Mouse (Mus musculus) heart, adult 2 months (tissue): ENCODE measurements around the gene Mettl5. TPM values are rescaled to one million over a fixed set of nuclear protein-coding genes. Genes with fewer than 3 reads are reported as not detected.

Experiments used
- DNase-seq, 2 experiments: peaks; one replicate each; pipeline ENCODE4 v3.0.0; 2021
- H3K27ac ChIP-seq: fragments of 200-600 bp; 2 replicates; pipeline ENCODE4 v1.8.1; 2022
- H3K27me3 ChIP-seq: fragments of 200-500 bp; 2 replicates; pipeline ENCODE4 v1.6.1; 2012; ENCODE audit warnings: mild to moderate bottlenecking, low read length, inconsistent platforms, mixed read lengths; ENCODE audit not compliant: control insufficient read depth, insufficient read depth
- H3K36me3 ChIP-seq: fragments of 200-500 bp; 2 replicates; pipeline ENCODE4 v1.6.1; 2012; ENCODE audit warnings: low read length, inconsistent platforms; ENCODE audit not compliant: control insufficient read depth, insufficient read depth
- H3K4me1 ChIP-seq: fragments of 200-500 bp; 2 replicates; pipeline ENCODE4 v1.6.1; 2011; ENCODE audit warnings: low read length; ENCODE audit not compliant: control insufficient read depth, insufficient read depth
- H3K4me3 ChIP-seq: fragments of 200-600 bp; 2 replicates; pipeline ENCODE4 v1.8.1; 2022
- H3K79me2 ChIP-seq: fragments of 200-500 bp; replicated peaks from 2 replicates; pipeline ENCODE4 v1.6.1; 2012; ENCODE audit warnings: mild to moderate bottlenecking, inconsistent platforms, low read length, moderate library complexity, mixed read lengths; ENCODE audit not compliant: control insufficient read depth, insufficient read depth
- H3K9ac ChIP-seq: fragments of 200-500 bp; 2 replicates; pipeline ENCODE4 v1.6.1; 2012; ENCODE audit warnings: low read depth, mild to moderate bottlenecking, control low read depth, inconsistent platforms, low read length, mixed read lengths
- CTCF ChIP-seq: fragments of 200-600 bp; IDR thresholded peaks from 2 replicates; pipeline ENCODE4 v1.8.1; 2022; ENCODE audit warnings: antibody characterized with exemption, mild to moderate bottlenecking, moderate library complexity
- EP300 ChIP-seq: fragments of 200-500 bp; IDR thresholded peaks from 2 replicates; pipeline ENCODE4 v1.6.1; 2011; ENCODE audit warnings: low read depth, low read length, control low read depth; ENCODE audit not compliant: insufficient read depth
- POLR2A ChIP-seq: fragments of 200-500 bp; IDR thresholded peaks from 2 replicates; pipeline ENCODE4 v1.6.1; 2011; ENCODE audit warnings: mild to moderate bottlenecking, low read depth, low read length, control low read depth; ENCODE audit not compliant: insufficient read depth
- WGBS: fragments of 180-500 bp; shearing (Covaris S2); methylation state at CpG from one replicate; pipeline ENCODE4 v1.1.7; 2018; 5-methylcytosine and 5-hydroxymethylcytosine counted together
- intact Hi-C: fragments of 180-260 bp; cut with DNase I; formaldehyde crosslinking; loops from one replicate; pipeline ENCODE4 v1.15.1; 2025
- polyA plus RNA-seq: library from polyadenylated mRNA; depleted of rRNA; stranded (reverse); fragments of >200 nt; gene quantifications from 2 replicates; pipeline ENCODE4 v1.2.3, GENCODE M21; 2012
- total RNA-seq, 2 experiments: library from RNA; stranded (reverse); gene quantifications; 2 replicates each; pipeline ENCODE4 v1.2.3; 2021

Gene Mettl5
- total and polyA plus RNA-seq, 3 experiments, result 7.2 to 24.9 (median 20.4) TPM

DNA sequence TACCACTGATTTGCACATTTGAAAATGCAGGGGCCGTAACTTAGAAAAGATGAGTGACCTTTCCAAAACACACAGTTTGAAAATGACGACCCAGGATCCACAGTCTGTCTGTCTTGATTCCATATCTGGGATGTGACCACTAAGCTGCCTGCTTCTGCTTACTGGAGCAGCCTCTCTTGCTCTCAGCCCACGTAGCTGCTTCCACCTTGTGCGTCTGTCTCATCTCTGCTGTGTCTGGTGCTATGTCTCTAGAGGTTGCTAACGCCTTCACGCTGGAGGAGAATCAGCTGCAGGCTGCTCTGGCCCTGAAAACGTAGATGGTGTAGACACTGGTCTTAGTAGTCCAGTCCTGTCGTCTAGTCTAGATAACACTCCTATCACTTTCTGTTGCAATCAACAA lies 55.3 kb downstream of the Mettl5 start:
- intact Hi-C loops, result no loop called here

GRCm38 (mm10) chr2:69829680-69830079 lies 55.7 kb downstream of the Mettl5 start:
- Histone ChIP-seq H3K4me1 (no peaks in the 10 kb centered on the region), H3K4me3 (no peak overlapping the region), H3K27ac (no peak overlapping the region), H3K27me3 (no peaks in the 10 kb centered on the region), H3K79me2 (no peaks in the 10 kb centered on the region), H3K36me3 (no peaks in the 10 kb centered on the region), H3K9ac (no peak overlapping the region)
- TF ChIP-seq POLR2A, result no peak
- TF ChIP-seq EP300, result no peak
- WGBS, result 68% methylated on average over 2 of the region's 2 CpGs
- no peak for DNase-seq
- intact Hi-C loops, result no loop called here

More for the DNA sequence above, 55.3 kb downstream of the Mettl5 start:
- Histone ChIP-seq H3K79me2 (no peaks in the 10 kb centered on the region), H3K9ac (no peak overlapping the region), H3K27ac (no peak overlapping the region), H3K27me3 (no peaks in the 10 kb centered on the region), H3K4me1 (no peaks in the 10 kb centered on the region), H3K4me3 (no peak overlapping the region), H3K36me3 (no peaks in the 10 kb centered on the region)
- 73% methylated on average over 8 of the region's 8 CpGs for WGBS
- DNase-seq, result no peak
- TF ChIP-seq CTCF (no peak), EP300 (no peak), POLR2A (no peak)

- WGBS, result 54% methylated on average over 7 of the region's 7 CpGs
- no peak for TF ChIP-seq POLR2A
- TF ChIP-seq EP300, result no peak
- no peak for TF ChIP-seq CTCF
- no peaks in the 10 kb centered on the region; the same call in 1 of the 2 replicates for H3K36me3 ChIP-seq
Measured at GRCm38 (mm10) chr2:69828031-69828430, 57.4 kb downstream of the Mettl5 start.

GRCm38 (mm10) chr2:69826380-69826779 lies 59.0 kb downstream of the Mettl5 start:
- TF ChIP-seq POLR2A (0 out of 2 replicates have a peak, but pooled peaks have one; percentile 7), EP300 (no peak)
- DNase-seq, result peak in 1 of 2 experiments; percentile 23
- intact Hi-C loops, result no loop called here
- 56% methylated on average over 2 of the region's 2 CpGs for WGBS
- no peak overlapping the region for H3K4me3 ChIP-seq
- no peaks in the 10 kb centered on the region for H3K79me2 ChIP-seq
- H3K36me3 ChIP-seq, result no peaks in the 10 kb centered on the region; the same call in 1 of the 2 replicates
- no peaks in the 10 kb centered on the region for H3K4me1 ChIP-seq
- no peaks in the 10 kb centered on the region for H3K27me3 ChIP-seq
- no peak overlapping the region for H3K9ac ChIP-seq
- H3K27ac ChIP-seq, result no peak overlapping the region; the same call in 1 of the 2 replicates

More at GRCm38 (mm10) chr2:69828031-69828430, 57.4 kb downstream of the Mettl5 start:
- no peaks in the 10 kb centered on the region for H3K79me2 ChIP-seq
- intact Hi-C loops, result no loop called here
- no peaks in the 10 kb centered on the region for H3K4me1 ChIP-seq
- DNase-seq, result no peak
- H3K9ac ChIP-seq, result no peak overlapping the region
- H3K27ac ChIP-seq, result no peak overlapping the region
- H3K4me3 ChIP-seq, result no peak overlapping the region
- H3K27me3 ChIP-seq, result no peaks in the 10 kb centered on the region

DNA sequence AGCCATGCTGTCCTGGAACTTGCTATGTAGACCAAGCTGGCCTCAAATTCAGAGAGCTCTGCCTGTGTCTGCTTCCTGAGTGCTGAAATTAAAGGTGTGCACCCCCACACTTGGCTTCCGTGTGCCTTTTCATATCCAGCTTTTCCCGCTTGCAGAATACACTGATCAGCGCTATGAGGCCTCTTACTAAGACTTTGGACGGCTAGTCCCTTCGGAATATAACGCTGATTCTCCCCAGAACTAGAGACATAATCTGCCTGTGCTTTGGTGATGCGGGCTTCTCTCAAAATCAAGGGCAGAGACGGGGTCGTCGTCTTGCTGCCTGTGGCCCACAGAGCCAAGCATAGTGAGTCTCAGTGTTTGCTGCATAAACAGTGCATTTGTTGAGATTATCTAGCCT lies 59.5 kb downstream of the Mettl5 start:
- 65% methylated on average over 10 of the region's 10 CpGs for WGBS
- DNase-seq, result no peak
- intact Hi-C loops, result no loop called here
- Histone ChIP-seq H3K9ac (no peak overlapping the region), H3K27ac (peak overlapping the region; percentile 17; the same call in 1 of the 2 replicates), H3K4me1 (no peaks in the 10 kb centered on the region), H3K36me3 (no peaks in the 10 kb centered on the region; the same call in 1 of the 2 replicates), H3K79me2 (no peaks in the 10 kb centered on the region), H3K27me3 (no peaks in the 10 kb centered on the region), H3K4me3 (no peak overlapping the region)
- TF ChIP-seq POLR2A (no peak), EP300 (no peak), CTCF (no peak)

- no peak for TF ChIP-seq CTCF
- no peak for TF ChIP-seq EP300
- TF ChIP-seq POLR2A, result no peak
- WGBS, result 3% methylated on average over 45 of the region's 45 CpGs
- no peaks in the 10 kb centered on the region for H3K79me2 ChIP-seq
- intact Hi-C loops, result no loop called here
- H3K27me3 ChIP-seq, result no peaks in the 10 kb centered on the region
- DNase-seq, result peak; percentile 45 to 65
- H3K27ac ChIP-seq, result peak overlapping the region; percentile 63; the same call in 1 of the 2 replicates
- H3K9ac ChIP-seq, result peak overlapping the region; percentile 89
- H3K36me3 ChIP-seq, result no peaks in the 10 kb centered on the region; the same call in 1 of the 2 replicates
- no peaks in the 10 kb centered on the region for H3K4me1 ChIP-seq
- peak overlapping the region; percentile 70 for H3K4me3 ChIP-seq
Measured at GRCm38 (mm10) chr2:69823129-69823677, 62.2 kb downstream of the Mettl5 start.
